Mouse (Mus musculus) ES-E14 (cell line): ENCODE measurements at regions not wholly inside any gene's neighbourhood (a gene's known extent, or its start where the extent isn't known, plus 50 kb on each side); places are given as distances from the start of the nearest gene placed in this dataset.
A peak's percentile ranks its signal among the peaks of the same experiment; 100 is the strongest.

Source experiments
- DNase-seq: peaks from one replicate; pipeline ENCODE4 v3.0.0-alpha.2; 2013; ENCODE audit warnings: low read depth, low spot score
- H3K27ac ChIP-seq: 2 replicates; pipeline ENCODE4 v1.5.1; 2012; ENCODE audit warnings: low read depth, mild to moderate bottlenecking, low read length, moderate library complexity, mixed read lengths; ENCODE audit not compliant: poor library complexity, insufficient read depth, severe bottlenecking
- H3K36me3 ChIP-seq: 2 replicates; pipeline ENCODE4 v1.6.1; 2012; ENCODE audit warnings: mild to moderate bottlenecking, low read length, moderate library complexity, mixed read lengths; ENCODE audit not compliant: control insufficient read depth, poor library complexity, insufficient read depth, severe bottlenecking
- H3K4me1 ChIP-seq, 2 experiments: fragments of 150-350 bp in 1 of 2; sonication (generic) in 1 of 2; 2 replicates each; pipeline ENCODE4 v1.6.1; 2012; ENCODE audit warnings: low read length in 2 of 2, mild to moderate bottlenecking in 1 of 2, mixed read lengths in 1 of 2; ENCODE audit not compliant: control insufficient read depth in 2 of 2, insufficient read depth in 2 of 2, poor library complexity in 1 of 2
- H3K4me3 ChIP-seq, 2 experiments: fragments of 150-350 bp in 1 of 2; sonication (generic) in 1 of 2; 2 replicates each; pipeline ENCODE4 v1.5.1; 2012; ENCODE audit warnings: low read length in 2 of 2, low read depth in 1 of 2, mild to moderate bottlenecking in 1 of 2, mixed read lengths in 1 of 2; ENCODE audit not compliant: insufficient read depth in 1 of 2, poor library complexity in 1 of 2, severe bottlenecking in 1 of 2
- H3K9ac ChIP-seq: 2 replicates; pipeline ENCODE4 v1.6.1; 2012; ENCODE audit warnings: low read depth, mild to moderate bottlenecking, low read length, mixed read lengths; ENCODE audit not compliant: poor library complexity, insufficient read depth, severe bottlenecking
- H3K9me3 ChIP-seq: fragments of 150-350 bp; sonication (generic); 2 replicates; pipeline ENCODE4 v1.6.1; 2012; ENCODE audit warnings: low read depth, mild to moderate bottlenecking, low read length; ENCODE audit not compliant: control insufficient read depth, insufficient read depth
- CHD2 ChIP-seq: IDR thresholded peaks from 2 replicates; pipeline ENCODE4 v1.6.1; 2014; ENCODE audit warnings: mild to moderate bottlenecking, low read depth, low read length, inconsistent platforms
- HCFC1 ChIP-seq: IDR thresholded peaks from 2 replicates; pipeline ENCODE4 v1.6.1; 2012; ENCODE audit warnings: low read length, inconsistent platforms, borderline replicate concordance; ENCODE audit not compliant: insufficient read depth
- MAFK ChIP-seq: IDR thresholded peaks from 2 replicates; pipeline ENCODE4 v1.6.1; 2014; ENCODE audit warnings: mild to moderate bottlenecking, low read depth, low read length, inconsistent platforms; ENCODE audit not compliant: insufficient read depth
- ZC3H11A ChIP-seq: IDR thresholded peaks from 2 replicates; pipeline ENCODE4 v1.6.1; 2012; ENCODE audit warnings: low read depth, mild to moderate bottlenecking, inconsistent platforms, low read length, borderline replicate concordance
- ZNF384 ChIP-seq: IDR thresholded peaks from 2 replicates; pipeline ENCODE4 v1.6.1; 2012; ENCODE audit warnings: low read depth, low read length, inconsistent platforms
- in situ Hi-C, 2 experiments: fragments of 600-800 bp; cut with MboI; formaldehyde crosslinking; loops; one replicate each; pipeline ENCODE4 v1.15.1; 2025; ENCODE audit warnings: low sequenced_read_pairs in 2 of 2, inconsistent platforms in 1 of 2; ENCODE audit not compliant: unreplicated experiment in 2 of 2

DNA sequence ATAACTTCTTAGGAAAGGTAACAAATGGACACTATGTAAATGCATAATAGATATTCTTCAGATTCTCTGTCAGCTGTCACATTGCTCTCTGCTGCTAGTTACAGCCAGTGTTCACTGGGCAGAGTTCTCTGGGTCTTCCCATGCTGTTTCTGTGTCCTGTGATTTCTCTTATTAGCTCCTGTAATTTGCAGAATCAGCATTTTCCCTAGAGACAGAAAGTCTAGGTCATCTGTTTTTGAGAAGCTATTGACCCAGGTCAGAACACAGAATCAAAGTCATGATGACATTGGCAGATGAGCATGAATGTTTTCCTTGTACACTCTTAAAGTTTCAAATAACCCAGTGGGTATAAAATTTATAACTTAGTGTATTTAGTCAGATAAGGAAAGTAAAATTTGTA lies 340.9 kb downstream of the Frk start:
- no peak for DNase-seq
- Histone ChIP-seq H3K4me3 (no peak overlapping the region), H3K36me3 (no peaks in the 10 kb centered on the region), H3K4me1 (no peaks in the 10 kb centered on the region), H3K9me3 (no peaks in the 10 kb centered on the region), H3K9ac (no peak overlapping the region), H3K27ac (no peak overlapping the region)
- in situ Hi-C loops = no loop called here
- TF ChIP-seq CHD2 (no peak), MAFK (peak; percentile 75)

DNA sequence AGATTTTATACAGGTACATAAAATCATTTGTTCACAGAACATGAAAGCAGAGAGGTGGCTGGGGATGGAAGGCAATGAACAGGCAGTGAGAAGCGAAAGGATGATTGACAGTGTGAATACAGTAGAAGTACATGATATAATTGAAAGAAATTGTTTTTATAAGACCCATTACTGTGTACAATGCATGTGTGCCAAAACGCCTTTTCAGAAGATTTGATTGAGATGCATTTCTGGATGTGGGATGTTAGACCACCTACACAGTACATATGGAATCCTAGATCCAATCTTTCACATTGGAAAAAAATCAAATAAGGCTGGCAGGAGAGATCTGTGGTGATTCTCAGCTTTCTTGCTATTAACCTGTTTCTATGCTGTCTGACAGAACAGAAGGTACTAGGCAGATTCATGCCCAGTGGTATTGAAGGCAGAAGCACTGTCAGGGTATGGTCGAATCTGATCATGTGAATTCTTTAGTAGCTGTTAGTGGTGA lies 358.9 kb downstream of the Frk start:
- no peak for TF ChIP-seq ZC3H11A
- Histone ChIP-seq H3K4me1 (no peaks in the 10 kb centered on the region), H3K4me3 (no peak overlapping the region), H3K9me3 (no peaks in the 10 kb centered on the region), H3K27ac (no peak overlapping the region), H3K36me3 (no peaks in the 10 kb centered on the region), H3K9ac (no peak overlapping the region)
- DNase-seq = no peak
- in situ Hi-C loops = no loop called here

DNA sequence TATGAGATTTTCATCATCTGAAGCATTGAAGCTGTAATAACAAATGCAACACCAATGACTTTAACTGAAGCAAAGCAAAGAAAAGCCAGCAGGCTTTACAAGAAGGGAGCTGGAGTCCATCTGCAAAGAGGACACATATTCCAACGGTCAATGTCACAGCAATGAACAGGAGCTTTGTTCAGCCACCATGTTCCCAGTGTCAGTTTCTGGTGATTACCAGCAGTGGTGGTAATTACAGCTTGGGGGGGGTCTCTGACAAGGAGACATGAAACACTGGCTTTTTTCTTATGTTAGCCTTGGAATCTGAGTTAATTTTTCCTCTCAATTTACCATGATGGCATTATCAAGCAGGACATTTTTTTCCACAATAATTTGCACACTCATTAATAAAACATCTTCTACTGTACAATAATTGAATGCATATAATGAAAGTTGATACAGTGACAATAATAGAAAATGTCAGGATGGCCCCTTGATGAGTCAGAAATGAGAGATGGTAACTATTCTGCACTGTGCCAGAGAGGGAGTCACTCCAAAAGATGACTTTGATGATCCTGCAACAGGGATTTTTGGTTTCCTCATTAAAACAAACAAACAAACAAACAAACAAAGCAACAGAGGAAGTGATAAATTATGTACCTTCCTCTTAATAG lies 373.4 kb downstream of the Frk start:
- TF ChIP-seq MAFK (no peak), ZC3H11A (no peak), ZNF384 (no peak), CHD2 (no peak), HCFC1 (no peak)
- Histone ChIP-seq H3K9ac (no peak overlapping the region), H3K27ac (no peak overlapping the region), H3K36me3 (no peaks in the 10 kb centered on the region), H3K4me3 (no peak overlapping the region), H3K4me1 (no peaks in the 10 kb centered on the region), H3K9me3 (no peaks in the 10 kb centered on the region)
- DNase-seq = no peak
- in situ Hi-C loops = no loop called here

DNA sequence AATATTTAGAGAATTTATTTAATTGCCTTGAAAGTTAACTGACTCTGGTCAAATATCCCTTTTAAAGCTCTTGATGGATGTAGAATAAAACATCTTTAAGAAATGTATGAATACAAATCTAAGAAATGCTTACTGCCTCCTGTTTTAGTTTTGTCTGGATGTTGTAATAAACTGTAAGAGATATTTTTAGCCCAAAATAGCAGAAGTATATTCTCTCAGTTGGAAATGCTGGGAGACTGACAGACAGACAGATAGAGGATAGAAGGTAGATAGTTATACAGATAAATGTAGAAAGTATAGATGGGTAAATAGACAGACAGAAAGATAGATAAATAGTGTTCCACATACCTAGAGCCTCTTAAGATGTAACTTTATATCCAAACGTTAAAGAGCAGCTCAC lies 379.5 kb downstream of the Frk start:
- H3K4me3 ChIP-seq = no peak overlapping the region
- no peaks in the 10 kb centered on the region for H3K36me3 ChIP-seq
- TF ChIP-seq CHD2 (no peak), HCFC1 (no peak), ZC3H11A (no peak), MAFK (no peak), ZNF384 (no peak)
- in situ Hi-C loops = no loop called here
- H3K4me1 ChIP-seq = no peaks in the 10 kb centered on the region
- H3K9me3 ChIP-seq = no peaks in the 10 kb centered on the region
- no peak overlapping the region for H3K9ac ChIP-seq
- DNase-seq = no peak
- no peak overlapping the region for H3K27ac ChIP-seq

DNA sequence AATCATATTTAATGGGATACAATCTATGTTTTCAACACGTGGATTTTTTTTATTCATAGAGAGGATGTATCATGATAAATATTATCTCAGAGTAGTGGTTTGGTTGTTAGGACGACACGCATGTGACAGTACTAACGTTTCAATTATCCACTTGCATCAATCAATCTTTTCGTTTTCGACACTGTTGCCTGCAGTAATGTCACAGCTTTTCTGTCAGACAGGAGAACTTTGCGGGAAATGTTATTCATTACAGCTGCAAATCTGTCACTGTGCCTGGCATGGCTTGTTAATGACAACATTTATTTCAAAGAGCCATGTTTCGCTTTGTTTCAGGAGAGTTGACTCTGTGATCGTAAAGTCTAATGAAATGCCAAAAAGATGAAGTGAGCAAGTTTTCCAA lies 388.7 kb downstream of the Frk start:
- DNase-seq = no peak
- Histone ChIP-seq H3K9ac (no peak overlapping the region), H3K27ac (no peak overlapping the region), H3K4me1 (no peaks in the 10 kb centered on the region), H3K36me3 (no peaks in the 10 kb centered on the region), H3K4me3 (no peak overlapping the region), H3K9me3 (no peaks in the 10 kb centered on the region)
- no peak for TF ChIP-seq HCFC1
- TF ChIP-seq ZNF384 = no peak
- no peak for TF ChIP-seq MAFK
- TF ChIP-seq CHD2 = no peak
- in situ Hi-C loops = no loop called here
